Mouse (Mus musculus): ENCODE data around the gene Mlxipl. TPM values are rescaled to one million over a fixed set of nuclear protein-coding genes. Genes with fewer than 3 reads are reported as not detected.

Gene Mlxipl
- polyA plus RNA-seq, 1 experiment from 2014 or later: 1.7 TPM

DNA sequence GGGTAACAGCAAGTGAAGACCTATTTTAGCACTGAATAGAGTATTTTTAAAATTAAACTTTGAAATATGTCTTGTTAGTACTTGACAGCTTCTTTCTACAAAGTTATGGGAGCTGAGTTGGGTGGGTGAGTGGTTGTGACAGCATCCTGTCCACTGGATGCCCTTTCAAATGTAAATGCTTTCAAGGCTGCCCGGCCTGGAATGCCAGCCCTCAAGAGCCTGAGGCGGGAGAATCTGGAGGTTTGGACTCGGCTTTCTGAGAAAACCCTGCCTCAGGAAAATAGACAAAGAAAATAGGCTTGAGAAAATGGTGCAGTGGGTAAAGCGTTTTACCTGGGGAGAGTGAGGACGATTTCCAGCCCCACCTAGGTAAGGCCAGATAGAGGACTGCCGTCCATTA, 92.1 kb downstream of the Mlxipl start:
- Histone ChIP-seq H3K27me3 (ENCODE audit: insufficient read depth, poor library complexity, severe bottlenecking) (no peaks in the 10 kb centered on the region), H3K4me3 (no peak overlapping the region), H3K36me3 (peaks cover 78% of the 10 kb centered on the region), H3K9me3 (peaks cover 5% of the 10 kb centered on the region; the same call in 1 of the 2 replicates), H3K27ac (no peak overlapping the region), H3K4me1 (replicated peaks) (no peaks in the 10 kb centered on the region; the same call in 1 of the 2 replicates)
- 72% methylated on average over 6 of the region's 6 CpGs for whole genome bisulfite sequencing
- DNase-seq (ENCODE audit: low spot score): no peak

DNA sequence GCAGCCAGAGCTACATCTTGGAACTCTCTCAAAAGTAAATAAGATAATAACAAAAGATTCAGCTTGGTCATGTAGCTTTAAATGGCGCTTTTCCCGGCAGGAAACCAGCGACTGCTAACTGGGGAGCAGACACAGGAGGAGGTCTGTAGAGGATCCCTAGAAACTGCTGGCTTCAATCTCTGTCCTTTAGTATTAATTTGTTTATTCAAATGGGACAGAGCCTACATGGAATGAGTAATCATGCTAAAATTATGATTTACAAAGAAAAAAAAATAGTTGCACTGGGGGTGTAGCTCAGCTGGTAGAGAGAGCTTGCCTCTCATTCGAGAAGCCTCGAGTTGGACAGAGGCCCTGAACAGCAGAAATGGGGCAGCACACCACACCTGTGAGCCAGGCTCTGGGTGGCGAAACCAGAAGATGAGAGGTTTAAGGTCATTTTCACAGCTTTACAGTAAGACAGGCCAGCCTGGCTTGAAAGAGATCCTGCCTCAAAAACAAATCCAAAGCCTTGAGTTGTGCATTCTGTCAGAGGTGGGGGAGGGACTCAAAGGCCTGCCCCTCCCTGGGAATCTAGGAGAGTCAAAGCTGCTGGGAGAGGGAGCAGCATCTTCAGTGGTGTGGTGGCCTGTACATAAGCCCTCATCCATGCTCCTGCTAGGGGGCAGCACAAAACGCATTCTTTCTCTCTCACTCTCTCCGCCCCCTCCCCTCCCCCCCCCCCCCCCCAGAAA, 93.6 kb downstream of the Mlxipl start:
- H3K27me3 ChIP-seq (ENCODE audit: insufficient read depth, poor library complexity, severe bottlenecking): no peaks in the 10 kb centered on the region
- H3K4me1 ChIP-seq (replicated peaks): no peaks in the 10 kb centered on the region; the same call in 1 of the 2 replicates
- H3K36me3 ChIP-seq: peaks cover 63% of the 10 kb centered on the region
- H3K9me3 ChIP-seq: peaks cover 5% of the 10 kb centered on the region; the same call in 1 of the 2 replicates
- no peak overlapping the region for H3K27ac ChIP-seq
- WGBS: 61% methylated on average over 8 of the region's 8 CpGs
- DNase-seq (ENCODE audit: low spot score): no peak
- H3K4me3 ChIP-seq: no peak overlapping the region

DNA sequence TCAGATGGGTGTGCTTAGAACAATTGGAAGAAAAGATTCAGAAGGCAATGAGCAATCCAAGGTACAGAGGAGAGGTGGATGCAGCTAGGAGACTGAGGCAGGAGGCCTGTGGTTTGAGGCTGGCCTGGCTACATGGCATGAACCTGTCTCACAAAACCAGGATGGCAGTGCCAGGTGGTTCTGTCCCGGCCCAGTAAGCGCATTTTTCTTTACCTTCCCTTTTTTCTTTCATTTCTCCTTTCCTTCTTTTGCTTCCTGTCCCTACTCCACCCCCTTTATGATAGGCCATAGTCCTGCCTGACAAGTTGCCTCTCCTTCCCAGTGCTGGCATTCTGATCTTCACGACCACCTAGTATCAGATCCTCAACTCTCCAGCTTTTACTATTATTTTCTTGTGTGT, 95.3 kb downstream of the Mlxipl start:
- Histone ChIP-seq H3K36me3 (peaks cover 57% of the 10 kb centered on the region), H3K4me3 (no peak overlapping the region), H3K27ac (no peak overlapping the region), H3K9me3 (peaks cover 5% of the 10 kb centered on the region; the same call in 1 of the 2 replicates), H3K27me3 (ENCODE audit: insufficient read depth, poor library complexity, severe bottlenecking) (no peaks in the 10 kb centered on the region), H3K4me1 (replicated peaks) (peaks cover 17% of the 10 kb centered on the region)
- WGBS: 92% methylated on average over 3 of the region's 3 CpGs
- no peak for DNase-seq (ENCODE audit: low spot score)

DNA sequence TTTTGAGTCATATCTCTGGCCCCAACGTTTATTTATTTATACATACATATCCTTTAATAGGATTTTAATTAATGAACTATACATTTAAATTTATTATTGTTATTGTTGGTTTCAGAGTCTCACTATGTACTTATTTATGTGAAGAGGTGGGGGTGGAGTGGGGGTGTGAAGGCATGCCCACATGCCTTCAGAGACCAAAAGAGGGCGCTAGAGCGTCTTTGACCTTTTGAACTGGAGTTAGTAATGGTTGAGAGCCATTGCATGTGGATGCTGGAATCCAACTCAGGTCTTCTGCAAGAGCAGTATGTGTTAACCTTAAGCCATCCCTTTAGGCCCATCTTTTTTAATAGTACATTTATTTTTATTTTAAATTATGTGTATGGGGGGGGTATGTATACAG, 95.9 kb downstream of the Mlxipl start:
- Histone ChIP-seq H3K36me3 (peaks cover 57% of the 10 kb centered on the region), H3K27ac (no peak overlapping the region), H3K4me1 (replicated peaks) (peaks cover 21% of the 10 kb centered on the region), H3K4me3 (peak overlapping the region; percentile 98; the same call in 1 of the 2 replicates), H3K27me3 (ENCODE audit: insufficient read depth, poor library complexity, severe bottlenecking) (no peaks in the 10 kb centered on the region), H3K9me3 (peaks cover 5% of the 10 kb centered on the region; the same call in 1 of the 2 replicates)
- DNase-seq (ENCODE audit: low spot score): no peak
- whole genome bisulfite sequencing: 28% methylated on average over 3 of the region's 3 CpGs

DNA sequence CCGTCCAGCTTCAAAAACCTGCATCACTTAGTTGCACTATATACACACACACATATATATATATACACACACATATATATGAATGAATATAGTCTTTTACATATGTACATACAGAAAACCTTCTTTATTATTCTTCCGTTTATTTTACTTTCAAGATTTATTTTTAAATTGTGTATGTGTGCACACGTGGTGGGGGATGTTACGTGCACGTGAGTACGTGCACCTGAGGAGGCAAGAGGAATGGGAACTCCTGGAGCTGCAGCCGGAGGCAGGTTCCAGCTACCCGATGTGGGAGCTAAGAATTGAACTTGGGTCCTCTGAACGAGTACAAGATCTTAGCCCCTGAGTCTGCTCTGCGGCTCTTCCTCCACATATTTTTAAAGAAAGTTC, 96.5 kb downstream of the Mlxipl start:
- peaks cover 21% of the 10 kb centered on the region for H3K4me1 ChIP-seq (replicated peaks)
- peak overlapping the region; percentile 98 for H3K4me3 ChIP-seq
- 22% methylated on average over 10 of the region's 10 CpGs for WGBS
- peaks cover 5% of the 10 kb centered on the region; the same call in 1 of the 2 replicates for H3K9me3 ChIP-seq
- peaks cover 57% of the 10 kb centered on the region for H3K36me3 ChIP-seq
- H3K27me3 ChIP-seq (ENCODE audit: insufficient read depth, poor library complexity, severe bottlenecking): no peaks in the 10 kb centered on the region
- DNase-seq (ENCODE audit: low spot score): no peak
- H3K27ac ChIP-seq: peak overlapping the region; percentile 99

DNA sequence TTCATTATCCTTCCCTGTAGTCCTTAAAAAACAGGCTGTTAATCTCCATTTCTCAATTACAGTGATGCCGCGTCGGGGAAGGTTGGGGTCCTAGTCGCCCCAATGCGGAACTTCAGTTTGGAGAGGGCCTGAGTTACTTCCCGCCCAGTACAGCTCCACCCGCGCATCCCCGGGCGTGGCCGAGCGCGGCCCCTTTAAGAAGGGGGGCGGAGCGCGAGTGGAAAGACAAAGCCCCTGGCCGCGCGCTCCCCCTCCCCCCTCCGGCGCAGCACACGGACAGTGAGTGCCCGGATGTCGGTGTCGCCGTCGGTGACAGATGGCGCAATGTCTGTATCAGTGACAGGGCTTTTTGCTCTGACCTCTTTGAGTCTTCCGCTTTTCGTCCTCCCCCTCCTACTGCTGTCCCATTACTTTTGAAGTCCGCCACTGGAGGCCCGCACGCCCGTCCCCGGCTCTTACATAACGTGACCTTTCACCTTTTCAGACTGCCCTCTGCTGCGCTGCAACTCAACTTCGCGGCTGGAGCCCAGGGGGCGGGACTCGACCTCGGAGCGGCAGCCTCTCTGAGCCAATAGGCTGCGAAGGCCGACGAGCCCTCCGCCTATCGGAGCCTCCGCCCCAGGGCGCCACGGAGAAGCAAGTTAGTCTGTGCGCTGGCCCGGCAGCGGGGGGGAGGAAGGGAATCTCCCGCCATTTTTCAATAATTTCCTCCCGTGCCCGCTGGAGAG, 97.1 kb downstream of the Mlxipl start, which contains the start of gene Baz1b:
Baz1b (plus strand) TSS at position 644 of the 728 bp plus-strand sequence.
- peak; percentile 99 for DNase-seq (ENCODE audit: low spot score)
- Histone ChIP-seq H3K9me3 (peaks cover 5% of the 10 kb centered on the region; the same call in 1 of the 2 replicates), H3K36me3 (peaks cover 57% of the 10 kb centered on the region), H3K4me3 (peak within 1 kb of the TSS; percentile 98), H3K4me1 (replicated peaks) (peaks cover 25% of the 10 kb centered on the region), H3K27me3 (ENCODE audit: insufficient read depth, poor library complexity, severe bottlenecking) (no peaks in the 10 kb centered on the region), H3K27ac (peak within 1 kb of the TSS; percentile 99)
- under 1% methylated on average over 57 of the region's 57 CpGs for WGBS

DNA sequence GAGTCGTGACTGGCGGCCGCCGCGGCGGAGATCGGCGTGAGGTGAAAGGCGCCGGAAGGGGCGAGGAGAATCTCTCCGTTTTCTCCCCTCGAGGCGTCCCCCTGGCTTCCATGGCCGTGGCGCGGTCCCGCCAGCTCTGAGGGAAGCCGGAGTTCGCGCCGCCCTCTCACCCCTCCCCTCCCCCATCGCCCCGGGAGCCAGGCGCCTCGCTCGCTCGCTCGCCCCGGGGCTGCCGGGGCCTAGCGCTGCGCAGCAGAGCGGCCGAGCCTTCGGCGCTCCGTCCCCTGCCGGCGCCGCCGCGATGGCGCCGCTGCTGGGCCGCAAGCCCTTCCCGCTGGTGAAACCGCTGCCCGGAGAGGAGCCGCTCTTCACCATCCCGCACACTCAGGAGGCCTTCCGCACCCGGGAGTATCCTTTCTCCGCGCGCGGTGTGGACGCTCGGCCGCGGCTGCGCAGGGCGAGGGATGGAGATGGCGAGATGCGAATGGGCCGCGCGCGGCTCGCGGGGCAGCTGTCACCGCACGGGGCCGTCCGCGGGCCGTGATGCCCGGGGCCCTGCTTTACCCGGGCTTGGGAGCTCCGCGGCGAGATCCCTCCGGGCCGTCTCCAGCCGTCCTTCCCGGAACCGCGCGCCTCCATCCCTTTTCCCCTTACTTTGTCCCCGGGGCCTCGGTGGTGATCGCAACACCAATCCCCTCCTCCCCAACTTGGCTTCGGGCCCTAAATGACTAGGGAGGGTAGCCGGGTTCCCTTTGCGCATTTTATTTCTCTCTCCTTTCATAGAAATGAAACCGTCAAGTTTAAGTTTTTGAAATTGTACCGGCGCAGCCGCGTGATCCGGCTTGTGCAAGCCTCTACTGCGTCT, 97.9 kb downstream of the Mlxipl start:
- Histone ChIP-seq H3K27ac (peak overlapping the region; percentile 99), H3K9me3 (peaks cover 5% of the 10 kb centered on the region; the same call in 1 of the 2 replicates), H3K4me3 (peak overlapping the region; percentile 98), H3K27me3 (ENCODE audit: insufficient read depth, poor library complexity, severe bottlenecking) (no peaks in the 10 kb centered on the region), H3K36me3 (peaks cover 57% of the 10 kb centered on the region), H3K4me1 (replicated peaks) (peaks cover 31% of the 10 kb centered on the region)
- WGBS: under 1% methylated on average over 102 of the region's 102 CpGs
- no peak for DNase-seq (ENCODE audit: low spot score)

Other genes starting within 250 kb of the Mlxipl start
- gene Tmem270, start 183.2 kb upstream of the Mlxipl start, polyA plus RNA-seq (2016; fragmentation: Nextera tagmentation; extraction: Ambion mirVana): not detected in 2 replicates
- gene Cldn13, start 174.4 kb upstream of the Mlxipl start, polyA plus RNA-seq (2016; fragmentation: Nextera tagmentation; extraction: Ambion mirVana): 2.8 and 3.9 TPM in 2 replicates
- gene Mettl27, start 157.5 kb upstream of the Mlxipl start, polyA plus RNA-seq (2016; fragmentation: Nextera tagmentation; extraction: Ambion mirVana): 12.0 and 12.6 TPM in 2 replicates
- 9.9 and 11.0 TPM in 2 replicates for gene Cldn4, start 143.0 kb upstream of the Mlxipl start, polyA plus RNA-seq (2016; fragmentation: Nextera tagmentation; extraction: Ambion mirVana)
- gene Cldn3, start 103.7 kb upstream of the Mlxipl start, polyA plus RNA-seq (2016; fragmentation: Nextera tagmentation; extraction: Ambion mirVana): 7.9 and 16.3 TPM in 2 replicates
- 42.2 and 43.6 TPM in 2 replicates for gene Abhd11, start 80.7 kb upstream of the Mlxipl start, polyA plus RNA-seq (2016; fragmentation: Nextera tagmentation; extraction: Ambion mirVana)
- gene Stx1a, start 66.4 kb upstream of the Mlxipl start, polyA plus RNA-seq (2016; fragmentation: Nextera tagmentation; extraction: Ambion mirVana): 17.0 and 20.5 TPM in 2 replicates
- 24.5 and 30.4 TPM in 2 replicates for gene Dnajc30, start 25.7 kb upstream of the Mlxipl start, polyA plus RNA-seq (2016; fragmentation: Nextera tagmentation; extraction: Ambion mirVana)
- 155 and 160 TPM in 2 replicates for gene Bud23, start 24.9 kb upstream of the Mlxipl start, polyA plus RNA-seq (2016; fragmentation: Nextera tagmentation; extraction: Ambion mirVana)
- 8.6 and 19.2 TPM in 2 replicates for gene Vps37d, start 11.6 kb upstream of the Mlxipl start, polyA plus RNA-seq (2016; fragmentation: Nextera tagmentation; extraction: Ambion mirVana)
- 20.0 and 23.7 TPM in 2 replicates for gene Tbl2, start 59.8 kb downstream of the Mlxipl start, polyA plus RNA-seq (2016; fragmentation: Nextera tagmentation; extraction: Ambion mirVana)
- 45.7 and 46.1 TPM in 2 replicates for gene Bcl7b, start 78.4 kb downstream of the Mlxipl start, polyA plus RNA-seq (2016; fragmentation: Nextera tagmentation; extraction: Ambion mirVana)
- 41.1 and 53.8 TPM in 2 replicates for gene Baz1b, start 97.4 kb downstream of the Mlxipl start, polyA plus RNA-seq (2016; fragmentation: Nextera tagmentation; extraction: Ambion mirVana)
- 9.8 and 12.1 TPM in 2 replicates for gene Fzd9, start 161.3 kb downstream of the Mlxipl start, polyA plus RNA-seq (2016; fragmentation: Nextera tagmentation; extraction: Ambion mirVana)

All from hindbrain, embryonic 10.5 days (tissue).